8 mouse cellular contexts compared by ENCODE assay signal in genomic region chr11:119524545-119524949, GRCm38 (mm10). TPM values are rescaled to one million over a fixed set of nuclear protein-coding genes. Genes with fewer than 3 reads are reported as not detected.
DNase-seq lines count a peak whose midpoint lies in the region; ATAC-seq and TF ChIP-seq lines count a peak whose summit lies in the region.

No protein-coding gene starts in this region.

- H3K27me3 ChIP-seq in CH12.LX (replicated peaks): peaks cover 85% of the 10 kb centered on the region
- H3K27me3 ChIP-seq in forebrain, embryonic 14.5 days (replicated peaks; ENCODE audit: control insufficient read depth, insufficient read depth, low read length): no peaks in the 10 kb centered on the region
- H3K27me3 ChIP-seq in lung, embryonic 16.5 days (ENCODE audit: control insufficient read depth, insufficient read depth, low read depth, low read length): no peaks in the 10 kb centered on the region

- in situ Hi-C loops in CH12.LX (cut with MboI; ENCODE audit: low pct_ligation_motif_present, low pct_unique_long_range_greater_than_20kb, low sequenced_read_pairs): no loop called here

- no peak overlapping the region for H3K27ac ChIP-seq in CH12.LX (ENCODE audit: insufficient read depth, low read depth)
- no peak overlapping the region for H3K27ac ChIP-seq in forebrain, embryonic 14.5 days (ENCODE audit: low read depth, low read length)
- H3K27ac ChIP-seq in lung, embryonic 16.5 days (ENCODE audit: low read length): no peak overlapping the region

- H3K9me3 ChIP-seq in CH12.LX (replicated peaks; ENCODE audit: low read length): peaks cover 3% of the 10 kb centered on the region
- H3K9me3 ChIP-seq in forebrain, embryonic 14.5 days (replicated peaks; ENCODE audit: control insufficient read depth, low read length): no peaks in the 10 kb centered on the region
- H3K9me3 ChIP-seq in lung, embryonic 16.5 days (ENCODE audit: control insufficient read depth, low read length): no peaks in the 10 kb centered on the region

- dilution Hi-C loops in CH12.LX (cut with MboI; ENCODE audit: extremely low pct_ligation_motif_present, extremely low pct_unique_long_range_greater_than_20kb, low sequenced_read_pairs): no loop called here

- no peak for TF ChIP-seq POLR2A in CH12.LX (IDR thresholded peaks at IDR 0.05; ENCODE audit: low read depth, low read length)

- peak; percentile 96 for ATAC-seq in forebrain, embryonic 14.5 days
- ATAC-seq in lung, embryonic 16.5 days (ENCODE audit: low read depth): peak; percentile 98

- peaks cover 8 to 9% of the 10 kb centered on the region in 2 experiments for H3K4me1 ChIP-seq in CH12.LX (ENCODE audit: control insufficient read depth in 1 of 2, insufficient read depth in 2 of 2)
- H3K4me1 ChIP-seq in forebrain, embryonic 14.5 days (ENCODE audit: control insufficient read depth, insufficient read depth, low read length): peaks cover 3% of the 10 kb centered on the region; the same call in 1 of the 2 replicates
- H3K4me1 ChIP-seq in lung, embryonic 16.5 days (replicated peaks; ENCODE audit: control insufficient read depth, insufficient read depth, low read length): peaks cover 2% of the 10 kb centered on the region; the same call in 1 of the 2 replicates

- H3K9ac ChIP-seq in CH12.LX (ENCODE audit: insufficient read depth, low read depth): no peak overlapping the region
- peak overlapping the region; percentile 46; the same call in 1 of the 2 replicates for H3K9ac ChIP-seq in forebrain, embryonic 14.5 days (ENCODE audit: low read length)
- peak overlapping the region; percentile 73 for H3K9ac ChIP-seq in lung, embryonic 16.5 days (ENCODE audit: low read length)

- H3K36me3 ChIP-seq in CH12.LX (replicated peaks in 1 of 2; ENCODE audit: control insufficient read depth in 1 of 2, insufficient read depth in 1 of 2, low read length in 1 of 2): no peaks in the 10 kb centered on the region
- no peaks in the 10 kb centered on the region for H3K36me3 ChIP-seq in forebrain, embryonic 14.5 days (ENCODE audit: control insufficient read depth, insufficient read depth, low read length)
- no peaks in the 10 kb centered on the region for H3K36me3 ChIP-seq in lung, embryonic 16.5 days (ENCODE audit: control insufficient read depth, insufficient read depth, low read length)

- no peak for TF ChIP-seq EP300 in CH12.LX (IDR thresholded peaks at IDR 0.05; ENCODE audit: low read length)

- no peak overlapping the region for H3K4me3 ChIP-seq in CH12.LX (replicated peaks in 1 of 3; ENCODE audit: low read depth in 2 of 3, low read length in 2 of 3, poor library complexity in 1 of 3)
- peak overlapping the region; percentile 25; the same call in 1 of the 2 replicates for H3K4me3 ChIP-seq in forebrain, embryonic 14.5 days (ENCODE audit: low read depth, low read length)
- H3K4me3 ChIP-seq in lung, embryonic 16.5 days (ENCODE audit: low read length): peak overlapping the region; percentile 60

- no peak for TF ChIP-seq CTCF in CH12.LX (conservative IDR thresholded peaks at IDR 0.05 in 1 of 2, IDR thresholded peaks at IDR 0.05 in 1 of 2; ENCODE audit: low read depth in 2 of 2, low read length in 2 of 2)

- WGBS in forebrain, embryonic 14.5 days: 2% methylated on average over 33 of the region's 33 CpGs
- 2% methylated on average over 33 of the region's 33 CpGs for WGBS in large intestine, adult 2 months
- under 1% methylated on average over 33 of the region's 33 CpGs for WGBS in lung, embryonic 16.5 days

- H3K4me2 ChIP-seq in CH12.LX (ENCODE audit: insufficient read depth, low read depth, poor library complexity, severe bottlenecking): no peak overlapping the region
- peak overlapping the region; percentile 52 for H3K4me2 ChIP-seq in forebrain, embryonic 14.5 days (ENCODE audit: low read length)
- H3K4me2 ChIP-seq in lung, embryonic 16.5 days (ENCODE audit: low read depth, low read length): peak overlapping the region; percentile 81

- peak; percentile 53 for DNase-seq in CH12.LX (ENCODE audit: extremely low read depth)
- DNase-seq in c-Kit-positive CD71-positive TER-119-positive erythroid progenitor cells, embryonic 14.5 days (ENCODE audit: low spot score): peak; percentile 74
- peak; percentile 96 for DNase-seq in forebrain, embryonic 14.5 days (ENCODE audit: low spot score)
- peak; percentile 79 for DNase-seq in heart, postnatal 25 days (ENCODE audit: low spot score)
- peak; percentile 45 for DNase-seq in large intestine, adult 2 months (ENCODE audit: low read depth, low spot score)
- peak; percentile 88 for DNase-seq in ovary, adult 18-20 months (ENCODE audit: low spot score)
- DNase-seq in thymus, adult 18-20 months: peak; percentile 77 to 83

- no peaks in the 10 kb centered on the region for H3K79me2 ChIP-seq in CH12.LX (replicated peaks; ENCODE audit: control insufficient read depth, extremely low read depth, insufficient read depth, poor library complexity, severe bottlenecking)

- intact Hi-C loops in heart, postnatal 25 days (cut with DNase I): no loop called here

- TF ChIP-seq RAD21 in CH12.LX (IDR thresholded peaks at IDR 0.05; ENCODE audit: low read depth, low read length): no peak

TF ChIP-seq in CH12.LX, 34 proteins besides CTCF, POLR2A, EP300 and RAD21:
- TF ChIP-seq NRF1 (IDR thresholded peaks at IDR 0.05; ENCODE audit: low read depth, low read length): peak; percentile 77
- no peak for TF ChIP-seq TBP (conservative IDR thresholded peaks at IDR 0.05; ENCODE audit: low read depth, low read length)
- no peak for TF ChIP-seq USF2 (conservative IDR thresholded peaks at IDR 0.05; ENCODE audit: low read depth, low read length)

RNA-seq across cellular contexts. Expression of gene Nptx1, which starts 23.0 kb away (rescaled TPM):
- total RNA-seq in CH12.LX (2012; rRNA removed) (under 0.01 TPM in 1 of 2 replicates, not detected in the other), CH12.LX (2014; rRNA removed) (not detected in 2 replicates)
- polyA plus RNA-seq in CH12.LX (2012; ENCODE audit: insufficient read length, low read depth): not detected in 2 replicates
- polyA plus RNA-seq in forebrain, embryonic 14.5 days (2014; fragmentation: Nextera tagmentation; extraction: Ambion mirVana): 4.1 and 6.7 TPM in 2 replicates
- total RNA-seq in heart, postnatal 25 days (2021): under 1 TPM; 0.26 to 0.34 TPM
- polyA plus RNA-seq in large intestine, adult 2 months (2012; rRNA removed): 0.37 and 0.62 TPM in 2 replicates
- polyA plus RNA-seq in lung, embryonic 16.5 days (2015; fragmentation: Nextera tagmentation; extraction: Ambion mirVana): 1.0 and 1.2 TPM in 2 replicates

RNA-seq across cellular contexts. Expression of gene Endov, which starts 33.4 kb away (rescaled TPM):
- 13.3 and 18.5 TPM in 2 replicates for total RNA-seq in CH12.LX (2012; rRNA removed)
- total RNA-seq in CH12.LX (2014; rRNA removed): 13.0 and 13.5 TPM in 2 replicates
- 12.0 and 13.3 TPM in 2 replicates for polyA plus RNA-seq in CH12.LX (2012; ENCODE audit: insufficient read length, low read depth)
- 15.9 and 18.0 TPM in 2 replicates for polyA plus RNA-seq in forebrain, embryonic 14.5 days (2014; fragmentation: Nextera tagmentation; extraction: Ambion mirVana)
- total RNA-seq in heart, postnatal 25 days (2021): 10 to 100 TPM in 1 of 2 experiments, 1 to 10 TPM in 1; 7.1 to 10.3 TPM
- 16.0 and 18.2 TPM in 2 replicates for polyA plus RNA-seq in large intestine, adult 2 months (2012; rRNA removed)
- 16.0 and 17.9 TPM in 2 replicates for polyA plus RNA-seq in lung, embryonic 16.5 days (2015; fragmentation: Nextera tagmentation; extraction: Ambion mirVana)

Comparison
In these comparisons a context has a peak if more than half of its experiments do, and no peak if none do; other contexts are left out.
1. DNase-seq: peak in every context shown above with its lines; median percentile 96 in forebrain, embryonic 14.5 days; 88 in ovary, adult 18-20 months; 80 in thymus, adult 18-20 months; 79 in heart, postnatal 25 days; 74 in c-Kit-positive CD71-positive TER-119-positive erythroid progenitor cells, embryonic 14.5 days; 53 in CH12.LX; 45 in large intestine, adult 2 months.
2. H3K4me3 ChIP-seq: peak in forebrain, embryonic 14.5 days (single experiment) and lung, embryonic 16.5 days (single experiment); none in CH12.LX (0 of 3).